Mouse (Mus musculus) forebrain, embryonic 11.5 days (tissue): ENCODE measurements at regions not wholly inside any gene's neighbourhood (a gene's known extent, or its start where the extent isn't known, plus 50 kb on each side); places are given as distances from the start of the nearest gene placed in this dataset.

ENCODE experiments used
- ATAC-seq: fragments of 200-750 bp; cut with Nextera tagmentation; replicated peaks from 2 replicates; pipeline ENCODE4 v1.8.0; 2017; ENCODE audit warnings: moderate TSS enrichment; ENCODE audit not compliant: low FRiP score
- DNase-seq: peaks from one replicate; pipeline ENCODE4 v3.0.0-alpha.2; 2017; ENCODE audit warnings: low spot score
- H3K27ac ChIP-seq: fragments of 300-500 bp; sonication (generic); 2 replicates; pipeline ENCODE4 v1.5.1; 2014; ENCODE audit warnings: low read depth, low read length
- H3K27me3 ChIP-seq: fragments of 300-500 bp; sonication (generic); 2 replicates; pipeline ENCODE4 v1.6.1; 2014; ENCODE audit warnings: mild to moderate bottlenecking, low read length, mixed read lengths; ENCODE audit not compliant: control insufficient read depth, insufficient read depth
- H3K36me3 ChIP-seq: fragments of 300-500 bp; sonication (generic); 2 replicates; pipeline ENCODE4 v1.6.1; 2014; ENCODE audit warnings: mild to moderate bottlenecking, low read length, moderate library complexity, mixed read lengths; ENCODE audit not compliant: control insufficient read depth, insufficient read depth
- H3K4me1 ChIP-seq: fragments of 300-500 bp; sonication (generic); replicated peaks from 2 replicates; pipeline ENCODE4 v1.6.1; 2014; ENCODE audit warnings: low read length, mixed read lengths; ENCODE audit not compliant: control insufficient read depth, insufficient read depth
- H3K4me2 ChIP-seq: fragments of 300-500 bp; sonication (generic); 2 replicates; pipeline ENCODE4 v1.6.1; 2014; ENCODE audit warnings: low read depth, mild to moderate bottlenecking, low read length, moderate library complexity, mixed read lengths; ENCODE audit not compliant: severe bottlenecking
- H3K4me3 ChIP-seq: fragments of 300-500 bp; sonication (generic); 2 replicates; pipeline ENCODE4 v1.5.1; 2014; ENCODE audit warnings: low read depth, low read length
- H3K9ac ChIP-seq: fragments of 300-500 bp; sonication (generic); 2 replicates; pipeline ENCODE4 v1.6.1; 2014; ENCODE audit warnings: low read length
- H3K9me3 ChIP-seq: fragments of 300-500 bp; sonication (generic); 2 replicates; pipeline ENCODE4 v1.6.1; 2016; ENCODE audit warnings: low read length, mixed read lengths; ENCODE audit not compliant: control insufficient read depth
- WGBS: fragments of 180-500 bp; shearing (Covaris S2); extraction: QIAGEN DNeasy Blood & Tissue Kit; methylation state at CpG from one replicate; pipeline ENCODE4 v1.1.7; 2014; 5-methylcytosine and 5-hydroxymethylcytosine counted together

DNA sequence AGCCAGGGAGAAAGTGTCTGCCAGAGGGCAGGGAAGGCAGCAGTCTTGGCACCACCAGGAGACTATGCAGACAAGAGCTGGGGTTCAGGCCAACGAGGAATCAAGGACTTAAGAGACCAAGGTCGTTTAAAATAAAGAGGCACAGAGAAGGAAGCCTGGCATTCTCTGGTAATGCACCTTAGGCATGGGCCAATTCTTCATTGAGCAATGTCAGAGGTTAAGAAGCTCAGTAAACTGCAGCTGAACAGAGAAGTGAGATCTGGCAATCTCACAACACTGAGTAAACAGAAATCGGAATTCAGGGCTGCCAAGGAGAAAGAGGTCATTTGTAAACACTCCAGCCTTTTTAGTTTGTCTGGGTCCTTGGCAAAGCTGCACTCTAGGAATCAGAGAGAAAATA lies 572.2 kb downstream of the Epha4 start:
- Histone ChIP-seq H3K4me1 (no peaks in the 10 kb centered on the region), H3K27me3 (no peaks in the 10 kb centered on the region), H3K9ac (no peak overlapping the region), H3K4me3 (no peak overlapping the region), H3K27ac (no peak overlapping the region), H3K36me3 (no peaks in the 10 kb centered on the region), H3K9me3 (no peaks in the 10 kb centered on the region), H3K4me2 (no peak overlapping the region)
- WGBS, result 51% methylated on average over 3 of the region's 3 CpGs
- ATAC-seq (no peak), DNase-seq (no peak)

DNA sequence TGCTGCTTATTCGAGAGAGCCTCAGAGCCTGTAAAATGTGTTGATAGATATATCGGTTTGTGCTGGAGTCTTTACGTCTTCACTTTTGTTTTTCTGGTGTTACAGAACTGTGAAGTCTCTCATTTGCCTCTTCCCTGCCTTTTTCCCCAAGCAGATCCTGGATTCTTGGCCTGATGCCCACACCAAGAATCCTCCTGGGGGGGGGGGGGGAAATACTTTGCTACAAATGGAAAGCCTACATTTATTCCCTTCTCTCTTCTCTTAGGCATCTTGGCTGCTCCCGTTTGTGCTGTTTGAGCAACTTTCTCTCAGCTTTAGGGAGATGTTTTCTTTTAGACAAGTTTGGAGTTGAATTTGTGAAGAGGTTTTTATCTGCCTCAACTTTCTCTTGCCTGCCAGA lies 570.8 kb downstream of the Epha4 start:
- Histone ChIP-seq H3K27ac (no peak overlapping the region), H3K9me3 (no peaks in the 10 kb centered on the region), H3K27me3 (no peaks in the 10 kb centered on the region), H3K4me2 (no peak overlapping the region), H3K9ac (no peak overlapping the region), H3K36me3 (no peaks in the 10 kb centered on the region), H3K4me1 (no peaks in the 10 kb centered on the region), H3K4me3 (no peak overlapping the region)
- WGBS, result 92% methylated on average over 4 of the region's 4 CpGs
- DNase-seq (no peak), ATAC-seq (no peak)

DNA sequence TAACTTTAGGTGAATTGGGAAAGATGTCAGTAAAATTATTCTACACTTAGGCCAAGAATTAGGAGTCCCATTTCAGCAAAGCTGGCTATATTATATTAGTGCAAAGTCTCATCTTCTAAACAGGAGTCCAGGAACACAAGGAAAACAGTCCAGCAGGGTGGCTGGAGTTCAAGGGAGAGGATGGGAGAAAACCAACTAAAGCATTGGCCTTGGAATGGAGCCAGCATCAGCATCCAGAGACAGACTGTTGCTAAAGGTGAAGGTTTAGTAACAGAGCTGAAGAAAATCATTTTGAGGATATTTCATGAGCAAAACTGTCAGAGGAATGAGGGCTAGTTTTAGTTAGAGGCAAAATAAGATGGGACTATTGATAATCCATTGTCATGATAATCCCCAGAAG lies 559.9 kb downstream of the Epha4 start:
- no peak overlapping the region for H3K27ac ChIP-seq
- DNase-seq (no peak), ATAC-seq (no peak)
- no peak overlapping the region for H3K4me2 ChIP-seq
- no peaks in the 10 kb centered on the region for H3K4me1 ChIP-seq
- H3K4me3 ChIP-seq, result no peak overlapping the region
- no peaks in the 10 kb centered on the region for H3K27me3 ChIP-seq
- H3K9me3 ChIP-seq, result no peaks in the 10 kb centered on the region
- H3K36me3 ChIP-seq, result no peaks in the 10 kb centered on the region
- no peak overlapping the region for H3K9ac ChIP-seq

DNA sequence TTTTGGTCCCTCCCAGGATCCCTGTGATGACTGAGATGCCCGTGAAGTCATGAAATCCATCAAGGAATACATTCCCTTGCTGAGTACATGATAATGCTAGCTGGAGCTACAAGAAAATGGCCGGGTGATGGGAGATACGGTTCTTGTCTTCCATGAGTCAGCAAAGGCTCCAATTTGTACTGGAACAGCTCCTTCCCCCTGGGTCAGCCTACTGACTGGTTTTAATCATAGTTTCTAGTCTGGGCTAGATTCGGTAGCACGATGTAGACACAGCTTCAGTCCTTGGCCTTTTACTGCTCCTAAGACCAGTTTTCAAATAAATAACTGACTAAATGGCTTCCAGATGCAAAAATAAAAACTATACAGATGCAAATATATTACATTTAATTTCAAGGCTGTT lies 557.5 kb downstream of the Epha4 start:
- 86% methylated on average over 5 of the region's 5 CpGs for WGBS
- H3K4me2 ChIP-seq, result no peak overlapping the region
- ATAC-seq (no peak), DNase-seq (no peak)
- no peaks in the 10 kb centered on the region for H3K36me3 ChIP-seq
- no peak overlapping the region for H3K9ac ChIP-seq
- no peaks in the 10 kb centered on the region for H3K27me3 ChIP-seq
- H3K4me1 ChIP-seq, result no peaks in the 10 kb centered on the region
- H3K9me3 ChIP-seq, result no peaks in the 10 kb centered on the region
- no peak overlapping the region for H3K4me3 ChIP-seq
- no peak overlapping the region for H3K27ac ChIP-seq

DNA sequence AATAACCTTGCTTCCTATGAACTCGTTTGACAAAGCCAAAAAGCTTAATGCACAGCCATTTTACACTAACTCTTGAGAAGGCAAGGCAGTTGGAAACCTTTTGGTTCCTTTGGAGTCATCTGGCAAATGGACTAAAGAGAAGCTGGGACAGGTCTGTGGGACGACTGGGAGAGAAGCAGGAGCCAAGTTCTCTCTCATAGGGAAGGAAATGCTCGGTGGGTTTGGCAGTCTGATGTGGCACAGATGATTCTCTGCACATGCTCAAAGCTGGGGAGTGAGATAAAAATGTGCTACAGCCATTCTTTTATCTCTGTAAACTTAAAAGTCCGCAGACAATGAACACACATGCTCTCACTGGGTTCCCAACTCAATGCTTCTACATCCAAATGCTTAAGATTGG lies 556.2 kb downstream of the Epha4 start:
- Histone ChIP-seq H3K4me3 (no peak overlapping the region), H3K9me3 (no peaks in the 10 kb centered on the region), H3K4me2 (no peak overlapping the region), H3K27ac (no peak overlapping the region), H3K4me1 (no peaks in the 10 kb centered on the region), H3K9ac (no peak overlapping the region), H3K36me3 (no peaks in the 10 kb centered on the region), H3K27me3 (no peaks in the 10 kb centered on the region)
- DNase-seq, result no peak
- WGBS, result 85% methylated on average over 4 of the region's 4 CpGs
- no peak for ATAC-seq

DNA sequence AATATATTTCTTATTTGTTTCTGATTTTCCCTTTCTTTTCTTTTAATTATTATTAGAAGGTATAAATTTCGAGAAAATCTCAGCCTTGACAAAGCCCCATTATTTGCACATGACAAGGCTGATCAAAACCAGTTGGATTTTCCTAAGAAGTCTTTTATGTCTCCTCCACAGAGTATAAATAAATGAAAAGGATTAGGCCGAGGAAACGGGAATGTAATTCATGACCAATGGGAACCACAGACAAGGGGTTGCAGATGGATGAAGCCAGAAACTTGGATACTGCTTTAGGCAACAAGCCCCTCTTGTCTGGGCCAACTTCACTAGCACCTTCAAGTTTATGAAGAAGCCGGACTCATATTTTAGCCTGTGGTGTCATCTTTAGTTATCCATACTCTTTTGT lies 542.4 kb downstream of the Epha4 start:
- no peak overlapping the region for H3K9ac ChIP-seq
- peaks cover 2% of the 10 kb centered on the region; the same call in 1 of the 2 replicates for H3K4me1 ChIP-seq
- no peak overlapping the region for H3K27ac ChIP-seq
- DNase-seq, result no peak
- no peak overlapping the region for H3K4me2 ChIP-seq
- no peak overlapping the region for H3K4me3 ChIP-seq
- H3K36me3 ChIP-seq, result no peaks in the 10 kb centered on the region
- H3K27me3 ChIP-seq, result no peaks in the 10 kb centered on the region
- no peak for ATAC-seq
- H3K9me3 ChIP-seq, result no peaks in the 10 kb centered on the region
- 21% methylated on average over 4 of the region's 4 CpGs for WGBS

DNA sequence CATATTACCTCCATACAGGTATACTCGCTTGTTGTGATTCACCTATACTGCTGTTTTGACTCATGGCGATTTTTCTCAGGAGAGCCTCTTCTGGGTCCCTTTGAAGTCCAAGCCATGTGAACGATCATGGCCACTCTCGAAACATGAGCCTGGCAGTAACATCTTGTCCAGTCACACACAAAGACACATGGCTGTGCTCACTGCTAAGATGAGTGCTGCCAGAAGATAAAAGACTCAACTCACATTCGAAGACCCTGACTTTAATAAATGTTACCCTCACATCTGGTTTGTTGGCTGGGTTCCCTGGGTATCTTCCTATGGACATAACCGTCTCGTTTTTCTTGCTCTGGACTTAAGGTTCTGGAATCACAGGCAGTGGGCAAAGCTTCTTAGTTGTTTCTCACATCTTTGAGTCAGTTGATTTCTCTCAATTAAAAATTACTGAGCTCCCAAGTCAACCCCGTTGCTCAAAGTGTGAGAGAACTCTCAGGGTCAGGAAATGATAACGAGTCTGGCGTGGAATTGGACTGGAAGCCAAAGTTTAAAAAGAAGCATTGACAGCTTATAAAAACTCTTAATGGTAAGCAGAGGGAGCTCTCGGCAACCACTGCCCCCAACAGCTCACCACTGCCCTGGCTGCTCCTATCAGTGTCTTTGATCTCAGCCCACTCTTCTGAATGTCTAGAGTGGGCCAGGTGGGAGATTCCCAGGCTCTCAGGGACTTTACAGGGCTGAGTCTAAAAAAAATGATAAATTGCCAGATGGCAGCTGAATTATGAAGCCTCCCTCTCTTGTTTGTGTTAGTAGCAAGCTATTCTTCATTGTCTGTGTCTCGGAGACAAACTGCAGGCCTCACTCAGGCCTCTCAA lies 539.6 kb downstream of the Epha4 start:
- Histone ChIP-seq H3K4me2 (no peak overlapping the region), H3K4me3 (no peak overlapping the region), H3K4me1 (peaks cover 2% of the 10 kb centered on the region; the same call in 1 of the 2 replicates), H3K36me3 (no peaks in the 10 kb centered on the region), H3K27me3 (no peaks in the 10 kb centered on the region), H3K27ac (no peak overlapping the region), H3K9me3 (no peaks in the 10 kb centered on the region), H3K9ac (no peak overlapping the region)
- ATAC-seq (no peak), DNase-seq (no peak)
- WGBS, result 72% methylated on average over 12 of the region's 12 CpGs

DNA sequence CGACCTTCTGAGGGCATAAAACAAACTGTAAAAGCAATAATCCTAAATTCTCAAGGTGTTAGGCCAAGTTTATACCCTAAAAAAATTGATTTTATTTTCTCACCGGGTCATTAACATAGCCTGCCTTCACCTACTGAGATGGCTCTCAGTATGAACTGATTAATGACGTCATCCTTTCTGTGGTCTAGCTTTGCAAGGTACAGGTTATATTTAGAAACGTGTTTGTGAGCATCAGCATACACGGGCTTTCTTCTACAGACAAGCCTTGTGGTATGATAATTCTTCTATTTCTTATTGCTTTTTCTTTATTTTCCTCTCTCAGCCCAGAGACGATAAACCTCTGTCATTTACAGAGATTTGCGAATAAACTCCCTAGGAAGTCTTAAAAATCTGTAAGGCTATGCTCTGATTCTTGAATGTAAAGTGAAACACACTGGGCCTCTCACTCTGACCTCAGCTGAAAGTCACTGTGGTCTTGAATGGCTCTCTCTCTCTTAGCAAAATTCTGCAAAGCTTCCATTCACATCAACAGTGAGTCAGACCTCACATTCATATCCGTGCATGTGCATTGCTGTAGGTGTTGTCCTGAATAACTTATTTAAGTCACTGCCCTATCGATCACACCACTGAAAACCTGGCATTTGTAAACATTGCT lies 534.3 kb downstream of the Epha4 start:
- Histone ChIP-seq H3K4me1 (no peaks in the 10 kb centered on the region; the same call in 1 of the 2 replicates), H3K9me3 (no peaks in the 10 kb centered on the region), H3K27ac (no peak overlapping the region), H3K9ac (no peak overlapping the region), H3K36me3 (no peaks in the 10 kb centered on the region), H3K4me2 (no peak overlapping the region), H3K27me3 (no peaks in the 10 kb centered on the region), H3K4me3 (no peak overlapping the region)
- DNase-seq (no peak), ATAC-seq (no peak)
- WGBS, result 85% methylated on average over 9 of the region's 9 CpGs

DNA sequence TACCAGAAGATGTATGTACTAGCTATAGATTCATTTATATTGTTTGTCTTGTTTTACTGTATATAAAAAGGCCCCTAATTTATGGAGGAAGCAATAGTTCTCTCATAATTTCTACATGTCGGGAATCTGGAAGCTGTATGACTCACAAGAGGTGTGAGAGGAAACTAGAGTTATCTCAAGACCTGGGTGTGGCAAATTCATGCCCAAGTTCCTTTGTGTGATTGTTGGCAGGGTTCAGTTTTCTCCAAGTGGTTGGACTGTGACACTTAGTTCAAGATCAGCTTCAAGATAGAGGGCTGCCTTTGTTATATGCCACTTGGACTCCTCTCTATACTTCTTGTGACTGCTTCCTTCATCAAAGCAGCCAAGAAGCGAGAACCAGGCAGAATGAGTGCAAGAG lies 521.1 kb downstream of the Epha4 start:
- Histone ChIP-seq H3K9ac (no peak overlapping the region), H3K9me3 (no peaks in the 10 kb centered on the region), H3K36me3 (no peaks in the 10 kb centered on the region), H3K4me1 (no peaks in the 10 kb centered on the region), H3K27ac (no peak overlapping the region), H3K4me2 (no peak overlapping the region), H3K27me3 (no peaks in the 10 kb centered on the region), H3K4me3 (no peak overlapping the region)
- ATAC-seq, result no peak
- 89% methylated on average over 2 of the region's 2 CpGs for WGBS
- DNase-seq, result no peak
